Mouse (Mus musculus) spleen, adult 2 months (tissue): ENCODE results near the gene Eml2.

Experiments
- CTCF ChIP-seq: fragments of 200-500 bp; IDR thresholded peaks from 2 replicates; pipeline ENCODE4 v1.5.1; 2011; ENCODE audit warnings: mild to moderate bottlenecking, inconsistent platforms; ENCODE audit not compliant: insufficient read depth, insufficient read length, insufficient replicate concordance; ENCODE audit errors: extremely low read depth
- POLR2A ChIP-seq: fragments of 200-500 bp; IDR thresholded peaks from 2 replicates; pipeline ENCODE4 v1.6.1; 2011; ENCODE audit warnings: low read depth, low read length, inconsistent platforms

DNA sequence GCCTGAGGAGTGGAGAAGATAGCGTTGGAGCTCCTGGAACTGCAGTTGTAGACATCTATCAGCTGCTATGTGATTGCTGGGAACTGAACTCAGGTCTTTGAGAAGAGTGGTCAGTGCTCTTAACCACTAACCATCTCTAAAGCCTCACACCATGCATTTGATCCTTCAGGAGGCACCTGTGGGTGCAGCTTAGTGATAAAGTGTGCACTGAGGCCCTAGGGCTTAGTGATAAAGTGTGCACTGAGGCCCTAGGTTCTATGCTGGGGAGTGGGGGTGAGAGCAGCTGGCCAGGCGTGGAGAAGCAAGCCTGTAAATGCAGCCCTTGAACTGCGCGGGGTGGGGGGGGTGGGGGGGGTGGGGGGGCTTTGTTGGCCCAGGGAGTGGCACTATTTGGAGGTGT is 63.8 kb downstream of the Eml2 start:
- TF ChIP-seq CTCF (no peak), POLR2A (no peak)
